Mouse (Mus musculus) spleen, postnatal 4 days (tissue): ENCODE data around the gene Ankrd65.
A peak's percentile ranks its signal among the peaks of the same experiment; 100 is the strongest.

Experiments
- DNase-seq, 2 experiments: peaks; one replicate each; pipeline ENCODE4 v3.0.0; 2022; ENCODE audit warnings: low spot score in 2 of 2

Ankrd65 gene

DNA sequence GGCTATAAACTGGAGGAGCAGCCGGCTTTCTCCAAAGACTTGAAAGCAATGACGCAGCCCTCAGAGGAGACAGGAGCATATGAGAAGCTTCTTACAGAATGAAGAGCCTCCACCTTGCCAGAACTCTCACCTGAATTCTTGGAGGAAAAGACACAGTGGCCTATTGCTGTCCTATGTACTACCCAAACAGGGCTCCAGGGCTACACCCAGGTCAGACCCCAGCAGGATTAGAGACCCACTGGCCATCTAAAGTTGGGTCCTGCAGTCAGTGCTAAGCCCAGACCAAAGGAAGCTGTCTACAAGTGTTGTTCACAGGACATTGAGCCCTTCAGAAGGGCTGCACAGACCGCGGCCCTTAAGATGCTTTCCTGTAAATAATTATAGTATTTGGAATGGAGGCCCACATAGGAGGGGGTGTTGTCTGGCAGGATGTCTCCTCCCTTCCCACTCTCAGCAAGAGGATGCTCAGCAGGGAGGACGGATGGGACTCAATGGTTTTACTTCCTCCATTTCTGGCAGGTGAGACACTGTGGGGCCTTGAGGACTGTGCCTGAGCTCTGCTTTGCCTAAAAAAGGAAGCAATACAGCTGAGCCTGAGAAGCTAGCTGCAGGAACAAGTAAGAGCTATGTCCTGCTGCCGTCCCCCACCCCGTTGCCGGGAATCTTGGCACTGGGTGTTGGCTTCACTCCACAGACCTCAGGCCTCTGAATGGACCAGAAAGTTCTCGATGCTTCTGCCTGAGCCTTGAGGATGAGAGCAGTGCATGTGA, 15.1 kb upstream of the Ankrd65 start:
- peak; percentile 21 to 63 for DNase-seq

GRCm38 (mm10) chr4:155775855-155776254, 14.4 kb upstream of the Ankrd65 start:
- no peak for DNase-seq

- DNase-seq, result peak in 1 of 2 experiments; percentile 53
Measured at GRCm38 (mm10) chr4:155776704-155777335, 13.4 kb upstream of the Ankrd65 start.

DNA sequence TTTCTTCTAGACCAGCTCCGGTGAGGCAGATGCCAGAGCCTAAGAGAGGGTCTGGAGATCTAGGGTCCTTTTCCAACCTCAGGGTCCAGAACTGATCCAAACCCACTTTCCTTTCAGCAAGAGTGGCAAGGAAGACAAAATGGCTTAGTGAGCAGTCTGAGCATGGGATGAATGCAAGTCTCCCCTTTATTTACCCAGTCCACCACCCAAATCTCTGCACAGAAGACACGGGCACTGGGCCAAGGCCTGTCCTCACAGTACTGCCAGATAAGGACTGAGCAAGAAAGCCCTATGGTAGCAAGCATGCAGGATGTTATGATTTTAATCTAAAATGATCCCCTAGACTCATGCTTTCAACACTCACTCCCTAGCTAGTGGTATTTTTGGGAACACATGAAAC, 12.4 kb upstream of the Ankrd65 start:
- no peak for DNase-seq

DNA sequence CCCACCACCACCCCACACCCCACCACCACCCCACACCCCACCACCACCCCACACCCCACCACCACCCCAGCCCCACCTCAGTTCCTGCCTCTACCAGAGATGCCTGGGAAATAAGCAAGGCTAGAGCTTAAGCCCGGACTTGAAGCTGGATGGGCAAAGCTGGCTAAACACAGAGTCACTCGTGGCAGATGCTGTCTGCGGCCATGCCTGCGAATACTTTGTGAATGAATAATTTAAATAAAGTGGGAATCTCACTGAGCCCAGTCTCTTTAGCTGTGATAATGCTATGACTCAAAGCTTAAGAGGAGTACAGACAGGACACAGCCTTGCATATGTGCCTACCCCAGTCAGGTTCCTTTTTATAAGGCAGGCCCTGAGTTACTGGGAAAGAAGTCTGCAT, 10.7 kb upstream of the Ankrd65 start:
- no peak for DNase-seq

GRCm38 (mm10) chr4:155780895-155781294, 9.3 kb upstream of the Ankrd65 start:
- DNase-seq, result peak in 1 of 2 experiments; percentile 12

GRCm38 (mm10) chr4:155783486-155784080, 6.7 kb upstream of the Ankrd65 start:
- DNase-seq, result no peak

DNA sequence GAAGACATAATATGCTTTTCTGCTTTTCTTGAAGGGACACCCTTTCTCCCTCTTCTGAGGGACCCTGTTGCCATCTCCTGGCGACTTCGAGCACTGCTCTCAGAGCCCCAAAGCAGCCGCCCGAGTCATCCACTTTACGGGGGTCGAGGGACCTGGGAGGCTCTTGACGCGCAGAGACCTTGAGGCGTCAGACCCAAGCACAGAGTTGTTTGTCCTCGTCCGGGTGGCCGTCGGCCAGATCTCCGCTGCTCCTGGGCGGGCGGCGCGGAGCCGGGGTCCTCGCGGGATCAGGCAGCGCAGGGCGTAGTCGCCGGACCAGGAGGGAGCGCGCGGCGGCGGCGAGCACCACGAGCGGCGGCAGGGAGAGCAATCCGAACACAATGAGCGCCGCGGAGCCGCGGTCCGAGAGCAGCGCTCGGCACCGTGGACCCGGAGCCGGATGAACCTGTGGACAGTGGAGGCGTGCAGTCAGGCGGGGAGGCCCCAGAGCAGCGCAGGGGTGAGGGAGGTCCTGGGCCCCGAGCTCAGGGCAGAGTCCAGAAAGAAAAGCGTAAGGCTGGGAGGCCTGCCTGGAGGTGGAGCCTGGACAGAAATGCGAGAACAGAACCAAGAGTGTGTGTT, 6.0 kb upstream of the Ankrd65 start:
- DNase-seq, result peak; percentile 72 to 90

- DNase-seq, result peak in 1 of 2 experiments; percentile 66
Measured at GRCm38 (mm10) chr4:155785246-155785645, 5.0 kb upstream of the Ankrd65 start.

DNA sequence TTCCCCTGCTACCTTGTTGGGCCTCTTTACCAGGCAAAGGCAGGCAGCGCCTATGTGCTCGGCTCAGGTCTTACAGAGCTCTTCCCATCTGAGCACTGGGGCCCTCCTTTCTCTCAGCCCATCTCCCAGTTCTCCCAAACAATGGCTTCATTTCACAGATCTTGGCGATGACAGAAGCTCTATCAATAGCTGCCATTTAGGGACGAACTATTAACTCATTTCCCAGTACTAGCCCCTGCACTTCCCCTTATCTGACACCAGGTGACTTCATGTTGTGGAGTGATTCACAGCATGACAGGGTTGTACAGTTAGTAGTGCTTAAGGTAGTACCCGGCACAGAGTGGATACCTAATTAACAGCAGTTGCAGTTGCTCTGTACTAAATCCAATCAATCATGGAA, 4.4 kb upstream of the Ankrd65 start, which contains the start of gene Tmem88b:
Gene Tmem88b, minus strand, starts transcription at position 56 of the 400 bp plus-strand sequence.
- peak in 1 of 2 experiments; percentile 27 for DNase-seq

GRCm38 (mm10) chr4:155788300-155788699, 1.9 kb upstream of the Ankrd65 start:
- DNase-seq, result peak; percentile 72 to 76

GRCm38 (mm10) chr4:155788833-155789232, 1.4 kb upstream of the Ankrd65 start:
- DNase-seq, result peak; percentile 59 to 70

- DNase-seq, result no peak
Measured at GRCm38 (mm10) chr4:155790650-155791161, 467 bp downstream of the Ankrd65 start.

DNA sequence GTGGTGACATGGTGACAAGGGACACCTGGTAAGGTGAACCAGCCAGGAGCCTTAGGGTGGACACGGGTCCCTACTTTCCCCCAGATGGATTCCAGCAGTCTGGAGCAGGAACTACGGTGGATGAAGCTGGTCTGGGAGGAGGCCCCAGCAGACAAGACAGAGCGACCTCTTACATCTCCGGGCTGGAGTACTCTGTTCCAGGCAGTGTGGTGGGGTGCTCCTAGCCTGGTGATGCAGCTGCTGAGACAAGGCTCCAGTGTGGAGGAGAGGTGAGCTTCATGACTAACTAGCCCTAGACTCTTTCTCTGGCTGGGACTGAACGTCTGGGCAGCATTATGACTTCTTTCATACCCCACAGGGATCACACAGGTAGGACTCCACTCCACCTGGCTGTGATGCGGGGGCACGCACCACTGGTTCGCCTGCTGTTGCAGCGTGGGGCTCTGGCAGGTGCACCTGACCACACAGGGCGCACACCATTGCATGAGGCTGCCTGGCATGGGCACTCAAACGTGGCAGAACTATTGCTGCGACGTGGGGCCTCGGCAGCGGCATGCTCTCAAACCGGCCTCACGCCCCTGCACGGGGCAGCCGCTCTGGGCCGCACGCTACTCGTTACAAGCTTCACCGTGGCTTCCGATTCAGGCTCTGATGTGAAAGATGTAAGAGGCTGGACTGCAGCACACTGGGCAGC, 1.1 kb downstream of the Ankrd65 start:
- no peak for DNase-seq

DNA sequence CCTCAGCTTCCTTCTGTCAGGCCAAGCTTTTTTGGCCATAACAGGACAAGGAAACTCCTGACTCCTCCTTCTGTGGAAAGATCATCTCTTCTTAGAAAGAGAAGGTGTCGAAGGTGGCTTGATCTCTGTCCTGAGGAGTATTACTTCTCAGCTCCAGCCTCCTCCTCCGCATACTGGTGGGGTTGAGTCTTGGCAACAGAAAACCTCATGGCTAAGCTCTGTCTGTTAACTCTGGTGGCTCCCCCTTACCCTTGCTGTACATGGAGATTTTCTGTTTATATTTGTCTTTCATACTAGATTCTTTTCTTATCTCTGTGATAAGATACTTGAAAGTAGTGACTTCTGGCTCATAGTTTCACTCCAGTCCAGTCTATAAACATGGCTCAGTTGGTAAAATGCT, 3.5 kb downstream of the Ankrd65 start:
- DNase-seq, result no peak

GRCm38 (mm10) chr4:155802075-155802474, 11.8 kb downstream of the Ankrd65 start:
- no peak for DNase-seq

DNA sequence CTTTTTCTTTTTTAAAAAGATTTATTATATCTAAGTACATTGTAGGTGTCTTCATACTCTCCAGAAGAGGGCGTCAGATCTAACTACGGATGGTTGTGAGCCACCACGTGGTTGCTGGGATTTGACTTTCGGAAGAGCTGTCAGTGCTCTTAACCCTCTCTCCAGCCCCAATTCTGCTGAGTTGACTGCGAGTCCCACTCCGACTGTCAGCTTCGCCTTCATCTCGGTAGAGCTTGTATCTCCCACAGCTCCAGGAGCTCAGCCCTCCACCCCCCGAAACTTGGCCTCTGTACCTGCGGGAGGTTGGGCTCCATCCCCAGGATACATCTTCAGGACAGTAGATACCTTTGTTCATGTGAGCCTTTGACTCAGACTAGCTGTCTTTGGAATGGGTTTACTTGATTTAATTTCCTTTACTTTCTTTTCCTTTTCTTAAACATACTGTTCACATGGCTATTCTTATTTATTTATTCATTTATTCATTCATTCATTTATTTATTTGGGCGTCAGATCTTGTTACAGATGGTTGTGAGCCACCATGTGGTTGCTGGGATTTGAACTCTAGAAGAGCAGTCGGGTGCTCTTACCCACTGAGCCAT, 12.6 kb downstream of the Ankrd65 start, which contains the start of gene Mrpl20:
Gene Mrpl20, plus strand, starts transcription at position 138 of the 599 bp plus-strand sequence.
- DNase-seq, result peak in 1 of 2 experiments; percentile 65

DNA sequence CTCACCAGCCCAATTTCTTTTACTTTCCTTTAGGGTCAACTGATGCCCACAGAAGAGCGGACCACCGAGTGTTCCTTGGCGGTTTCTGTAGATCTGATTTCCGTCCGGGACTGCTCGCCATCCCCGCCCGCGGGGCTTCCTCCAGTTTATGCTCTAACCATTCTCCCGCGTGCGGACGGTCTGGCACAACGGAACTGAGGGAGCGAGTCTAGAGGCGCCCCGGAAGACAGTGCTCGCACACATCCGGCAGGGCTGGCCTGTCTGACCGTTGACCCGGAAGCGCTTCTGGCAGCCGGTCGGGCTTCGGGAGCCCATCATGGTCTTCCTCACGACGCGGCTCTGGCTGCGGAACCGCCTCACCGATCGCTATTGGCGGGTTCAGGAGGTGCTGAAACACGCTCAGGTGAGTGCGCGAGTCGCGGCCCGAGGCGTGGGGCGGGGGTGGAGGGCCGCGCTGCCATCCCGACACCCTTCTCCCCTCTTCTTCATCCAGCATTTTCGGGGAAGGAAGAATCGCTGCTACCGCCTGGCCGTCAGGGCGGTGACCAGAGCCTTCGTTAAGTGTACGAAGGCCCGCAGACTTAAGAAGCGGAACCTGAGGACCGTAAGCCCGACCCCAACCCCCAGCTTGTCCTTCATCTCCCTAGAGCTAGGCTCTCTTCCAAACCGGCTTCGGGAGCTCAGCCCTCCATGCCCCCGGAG, 13.3 kb downstream of the Ankrd65 start:
- peak; percentile 95 to 99 for DNase-seq

DNA sequence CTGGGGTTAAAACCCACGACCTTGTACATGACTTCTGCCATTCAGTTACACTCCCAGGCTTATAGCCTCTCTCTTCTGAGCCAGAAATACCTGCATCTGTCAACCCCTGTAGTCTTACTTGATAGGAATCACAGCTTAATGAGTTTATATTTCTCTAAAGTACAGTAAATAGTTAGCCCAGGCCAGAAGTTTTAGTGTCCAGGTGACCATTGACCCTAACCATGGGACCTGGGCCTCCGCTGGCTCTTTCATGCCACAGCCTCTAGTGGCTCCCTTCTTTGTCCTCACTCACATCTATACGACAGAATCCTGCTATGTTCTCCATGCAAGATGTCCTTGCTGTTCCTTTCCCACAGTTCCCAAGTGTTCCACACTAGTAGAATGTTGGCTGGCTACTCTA, 17.6 kb downstream of the Ankrd65 start:
- DNase-seq, result no peak
